Mouse (Mus musculus): ENCODE results near the gene Slc22a22. TPM values are rescaled to one million over a fixed set of nuclear protein-coding genes. Genes with fewer than 3 reads are reported as not detected.

The Slc22a22 gene
- total RNA-seq, 2 experiments from 2014 or later: not detected

DNA sequence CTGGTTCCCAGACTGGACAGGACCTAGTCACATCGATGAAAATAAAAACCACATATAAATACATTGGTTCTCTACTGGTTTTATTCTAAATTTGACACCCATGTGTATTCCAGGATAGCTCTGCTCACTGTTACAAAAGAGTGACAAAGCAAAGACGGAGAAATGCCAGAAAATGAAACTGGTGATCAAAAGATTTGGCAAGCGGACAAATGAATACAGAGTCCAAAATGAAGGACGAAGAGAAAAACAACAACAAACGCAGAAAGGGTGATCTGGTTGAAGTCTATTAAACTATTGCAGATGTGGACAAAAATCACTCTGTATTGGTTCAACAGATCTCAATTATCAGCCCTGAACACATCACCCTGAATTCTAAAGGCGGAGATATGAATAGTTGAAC lies 12.4 kb downstream of the Slc22a22 start:
- TF ChIP-seq CTCF (conservative IDR thresholded peaks at IDR 0.05): no peak
- Histone ChIP-seq H3K4me3 (no peak overlapping the region), H3K27ac (no peak overlapping the region)
- DNase-seq (ENCODE audit: low spot score in 2 of 2): no peak

DNA sequence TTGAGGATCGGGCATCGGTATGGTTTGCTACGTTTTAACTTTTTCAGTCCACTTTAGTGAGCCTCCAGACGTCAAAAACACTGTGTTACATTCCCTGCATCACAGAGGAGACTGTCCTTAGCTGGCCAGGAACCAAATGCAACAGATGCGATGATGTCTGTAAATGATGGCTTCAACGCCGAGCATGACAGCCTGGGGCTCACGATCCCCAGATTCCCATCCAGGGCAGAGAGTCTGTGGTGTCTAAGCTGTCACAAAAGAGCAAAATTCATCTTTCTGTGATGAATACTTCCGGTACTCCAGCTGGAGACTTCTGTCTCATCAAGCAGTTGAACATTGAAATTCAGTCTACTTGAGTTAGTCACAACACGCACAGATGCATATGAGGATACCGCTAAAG lies 13.4 kb downstream of the Slc22a22 start:
- no peak overlapping the region for H3K4me3 ChIP-seq
- DNase-seq (ENCODE audit: low spot score in 2 of 2): peak in 1 of 2 experiments; percentile 21

DNA sequence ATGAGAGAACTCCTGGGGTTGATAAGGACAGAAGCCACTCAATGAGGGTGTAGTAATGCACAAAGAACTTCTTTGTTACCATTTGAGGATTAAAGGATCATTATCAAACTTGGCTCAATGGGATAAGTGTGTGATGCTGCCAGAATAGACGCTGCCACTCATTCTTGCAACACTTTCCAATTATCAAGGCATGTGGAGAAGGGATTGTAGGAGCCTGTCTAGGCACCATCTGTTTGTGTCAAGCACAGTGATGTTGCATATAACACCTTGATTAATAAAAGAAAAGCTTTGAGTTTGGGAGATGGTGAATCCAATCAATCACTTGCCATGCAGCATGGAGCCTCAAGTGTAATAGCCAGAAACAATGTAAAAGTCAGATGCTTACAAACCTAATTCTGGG lies 16.1 kb downstream of the Slc22a22 start:
- Histone ChIP-seq H3K4me3 (no peak overlapping the region), H3K27ac (no peak overlapping the region)
- no peak for DNase-seq (ENCODE audit: low spot score in 2 of 2)
- TF ChIP-seq CTCF (conservative IDR thresholded peaks at IDR 0.05): no peak

More for the DNA sequence above, 13.4 kb downstream of the Slc22a22 start:
- no peak overlapping the region for H3K27ac ChIP-seq
- no peak for TF ChIP-seq CTCF (conservative IDR thresholded peaks at IDR 0.05)

DNA sequence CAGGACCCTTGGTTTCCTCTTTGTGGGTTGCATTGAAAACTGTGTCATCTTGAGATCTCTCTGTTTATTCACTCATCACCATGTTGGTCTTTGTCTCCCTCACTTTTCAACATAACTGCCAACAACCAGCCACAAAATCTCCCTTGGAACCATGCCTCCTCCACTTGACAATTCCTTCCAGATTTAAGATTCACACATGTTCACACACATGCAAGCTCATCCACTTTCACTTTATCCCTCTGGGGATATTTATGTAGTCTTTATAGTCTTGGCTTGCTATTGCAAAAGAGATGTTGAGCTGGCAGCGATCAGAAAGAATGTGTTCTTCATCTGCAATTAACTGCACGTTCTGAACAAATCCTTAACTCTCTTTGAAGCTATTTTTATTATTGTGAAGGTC lies 20.1 kb downstream of the Slc22a22 start:
- TF ChIP-seq CTCF (conservative IDR thresholded peaks at IDR 0.05): no peak
- H3K27ac ChIP-seq: no peak overlapping the region
- no peak for DNase-seq (ENCODE audit: low spot score in 2 of 2)

DNA sequence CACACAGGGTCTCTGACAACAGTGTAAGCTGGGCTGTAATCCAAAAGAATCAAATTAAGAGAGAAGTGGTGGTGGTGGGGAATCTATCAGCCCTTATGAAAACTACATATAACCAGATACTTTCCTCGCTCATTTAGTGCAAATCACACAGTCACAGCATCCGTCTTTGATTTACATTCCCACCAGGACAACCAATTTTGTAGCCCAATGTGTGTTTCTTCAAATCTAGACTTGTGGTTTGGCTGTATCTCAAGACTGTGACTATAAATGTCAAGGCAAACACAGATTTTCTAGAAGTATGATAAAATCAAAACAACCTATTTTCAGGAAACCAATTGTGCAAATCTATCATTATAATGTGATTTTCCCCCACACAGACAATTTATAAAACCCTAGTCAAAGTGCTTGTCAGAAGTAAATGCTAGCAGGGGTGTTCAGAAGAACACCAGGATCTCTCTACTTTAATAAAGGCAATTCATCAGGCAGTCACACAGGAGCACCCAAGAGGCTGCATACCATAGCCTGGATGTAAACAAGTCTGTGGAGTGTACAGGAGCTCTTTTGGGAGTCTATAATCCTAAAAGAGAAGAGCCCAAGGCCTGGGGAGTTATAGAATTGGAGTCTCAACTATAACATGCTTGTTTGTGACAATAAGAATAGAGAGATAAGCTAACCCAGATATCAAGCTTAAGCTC lies 42.6 kb downstream of the Slc22a22 start:
- no peak for DNase-seq (ENCODE audit: low spot score in 2 of 2)
- no peak overlapping the region for H3K27ac ChIP-seq
- TF ChIP-seq CTCF (conservative IDR thresholded peaks at IDR 0.05): no peak
- no peak overlapping the region for H3K4me3 ChIP-seq

More for the DNA sequence above, 20.1 kb downstream of the Slc22a22 start:
- no peak overlapping the region for H3K4me3 ChIP-seq

DNA sequence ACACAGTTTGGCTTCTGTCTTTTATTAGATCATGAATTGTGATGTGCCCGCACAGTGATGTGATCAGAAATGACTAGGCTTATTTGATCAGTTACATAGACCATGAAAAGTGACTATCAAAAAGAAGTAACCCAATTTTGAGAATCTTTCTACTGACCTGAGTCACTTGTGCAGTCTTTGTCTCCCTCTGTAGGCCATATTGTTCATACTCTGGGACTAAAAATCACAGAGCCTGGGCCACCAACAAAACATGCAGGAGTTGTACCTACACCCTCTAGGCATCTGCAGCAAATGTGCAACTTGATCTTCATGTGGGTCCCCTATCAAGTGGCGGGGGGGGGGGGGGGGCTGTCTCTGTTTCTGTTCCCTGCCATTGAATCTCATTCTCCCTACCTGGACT lies 68.9 kb downstream of the Slc22a22 start:
- Histone ChIP-seq H3K4me3 (no peak overlapping the region), H3K27ac (no peak overlapping the region)
- peak; percentile 5 to 35 for DNase-seq (ENCODE audit: low spot score in 2 of 2)
- TF ChIP-seq CTCF (conservative IDR thresholded peaks at IDR 0.05): peak; percentile 76

DNA sequence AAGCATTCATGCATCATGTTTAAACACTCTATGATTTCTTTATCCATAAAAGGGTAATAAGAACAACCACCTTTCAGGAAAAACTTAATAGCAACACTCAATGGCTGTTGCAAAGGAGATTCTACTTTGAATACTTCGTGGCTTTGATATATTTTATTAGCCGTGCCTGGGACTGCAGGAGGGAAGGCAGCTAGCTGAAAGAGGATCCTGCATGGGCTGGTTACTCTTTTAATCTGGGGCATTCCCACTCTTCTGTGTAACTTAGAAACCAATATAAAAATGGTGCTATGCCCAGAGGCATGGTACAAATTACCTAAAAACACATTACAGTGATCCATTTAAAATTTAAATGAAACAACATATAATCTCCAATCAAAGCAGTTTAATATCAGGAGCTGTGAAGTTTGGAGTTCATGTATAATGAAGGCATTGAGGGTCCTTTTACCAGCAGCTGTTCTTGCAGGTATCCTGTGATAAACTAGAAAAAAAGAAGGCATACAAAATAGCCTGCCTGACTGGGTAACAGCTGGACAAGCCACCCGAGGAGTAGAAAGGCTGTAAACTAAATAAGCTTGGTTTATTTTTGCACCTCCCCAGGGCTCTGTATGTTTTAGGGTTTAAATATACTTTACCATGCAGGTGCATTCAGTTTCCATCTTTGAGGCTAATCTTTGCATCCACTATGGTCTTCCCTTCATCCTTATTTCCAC lies 78.8 kb downstream of the Slc22a22 start:
- Histone ChIP-seq H3K27ac (no peak overlapping the region), H3K4me3 (no peak overlapping the region)
- no peak for TF ChIP-seq CTCF (conservative IDR thresholded peaks at IDR 0.05)
- no peak for DNase-seq (ENCODE audit: low spot score in 2 of 2)

DNA sequence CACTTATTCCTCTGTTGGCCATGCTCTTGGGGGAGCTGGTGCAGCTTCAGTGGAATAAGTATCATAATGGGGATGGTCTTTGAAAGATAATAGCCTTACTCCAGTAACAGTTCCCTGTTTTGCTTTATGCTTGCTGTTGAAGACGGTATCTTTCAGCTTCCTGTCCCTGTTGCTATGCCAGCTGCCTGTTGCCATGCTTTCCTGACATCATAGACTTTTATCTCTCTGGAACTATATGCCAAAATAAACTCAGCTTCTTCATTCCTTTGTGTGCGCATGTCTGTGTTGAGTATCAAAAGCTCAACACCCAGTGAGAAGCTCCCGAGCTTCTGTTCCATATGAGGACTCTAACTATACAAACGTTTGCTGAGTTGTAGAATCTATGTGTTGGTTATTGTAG lies 83.4 kb downstream of the Slc22a22 start:
- no peak for DNase-seq (ENCODE audit: low spot score in 2 of 2)
- H3K27ac ChIP-seq: no peak overlapping the region
- no peak for TF ChIP-seq CTCF (conservative IDR thresholded peaks at IDR 0.05)
- H3K4me3 ChIP-seq: no peak overlapping the region

DNA sequence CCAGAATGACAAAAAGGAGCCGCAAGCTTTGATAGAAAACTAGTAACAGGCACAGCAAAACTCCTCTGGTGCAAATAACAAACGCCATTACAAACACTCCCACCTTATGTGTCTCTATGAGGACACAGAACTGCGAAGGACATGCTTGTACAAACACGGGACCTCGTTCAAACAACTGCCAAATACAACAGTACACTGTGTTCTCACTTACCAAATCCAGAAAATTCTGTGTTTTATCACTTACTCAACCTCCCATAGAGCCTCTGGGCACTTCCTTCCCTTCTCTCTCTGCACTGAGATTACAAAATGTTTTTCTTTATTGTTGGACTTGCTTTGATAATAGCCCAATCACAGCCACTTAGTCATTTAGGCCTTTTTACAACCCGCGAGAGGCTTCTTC lies 97.0 kb downstream of the Slc22a22 start:
- no peak for DNase-seq (ENCODE audit: low spot score in 2 of 2)
- TF ChIP-seq CTCF (conservative IDR thresholded peaks at IDR 0.05): no peak
- no peak overlapping the region for H3K4me3 ChIP-seq
- H3K27ac ChIP-seq: no peak overlapping the region

DNA sequence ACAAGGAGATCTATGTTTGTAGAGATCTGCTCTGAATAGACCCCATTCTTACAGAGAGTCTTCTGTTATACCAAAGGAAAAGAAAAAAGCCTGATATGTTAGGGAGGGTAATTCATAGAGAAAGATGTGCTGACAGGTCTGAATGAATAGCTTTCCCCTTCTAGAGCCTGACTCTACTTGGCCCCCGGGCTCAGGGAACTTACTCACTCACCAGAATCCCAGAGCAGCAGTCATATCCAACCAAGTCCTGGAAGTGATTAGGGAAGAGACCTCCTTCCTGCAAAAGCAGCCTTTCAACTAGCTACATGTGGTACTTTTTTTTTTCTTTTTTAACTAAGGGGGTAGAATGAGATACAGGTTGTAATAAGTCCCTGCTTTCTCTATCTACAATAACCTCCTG lies 111.0 kb downstream of the Slc22a22 start:
- no peak for TF ChIP-seq CTCF (conservative IDR thresholded peaks at IDR 0.05)
- no peak overlapping the region for H3K4me3 ChIP-seq
- H3K27ac ChIP-seq: no peak overlapping the region

DNA sequence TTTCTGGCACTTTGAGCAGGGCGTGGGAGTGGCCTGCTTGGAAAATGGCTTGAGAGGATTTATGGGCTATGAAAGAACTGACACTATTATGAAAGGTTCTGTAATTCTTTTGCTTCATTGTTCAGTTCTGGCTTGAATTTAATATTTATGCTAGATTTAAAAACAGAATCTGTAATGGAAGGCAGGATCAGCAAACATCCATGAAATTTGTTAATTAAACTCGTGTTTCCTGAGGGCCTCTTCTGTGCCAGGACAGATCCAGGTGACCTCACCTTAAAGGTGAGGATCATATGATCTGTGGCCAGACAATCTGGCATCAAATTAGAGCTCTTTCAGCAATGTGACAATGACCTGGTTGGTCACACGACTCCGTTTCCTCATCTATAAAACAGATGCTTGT lies 122.1 kb downstream of the Slc22a22 start:
- Histone ChIP-seq H3K27ac (no peak overlapping the region), H3K4me3 (no peak overlapping the region)
- no peak for TF ChIP-seq CTCF (conservative IDR thresholded peaks at IDR 0.05)
- no peak for DNase-seq (ENCODE audit: low spot score in 2 of 2)

More for the DNA sequence above, 111.0 kb downstream of the Slc22a22 start:
- DNase-seq (ENCODE audit: low spot score in 2 of 2): no peak

DNA sequence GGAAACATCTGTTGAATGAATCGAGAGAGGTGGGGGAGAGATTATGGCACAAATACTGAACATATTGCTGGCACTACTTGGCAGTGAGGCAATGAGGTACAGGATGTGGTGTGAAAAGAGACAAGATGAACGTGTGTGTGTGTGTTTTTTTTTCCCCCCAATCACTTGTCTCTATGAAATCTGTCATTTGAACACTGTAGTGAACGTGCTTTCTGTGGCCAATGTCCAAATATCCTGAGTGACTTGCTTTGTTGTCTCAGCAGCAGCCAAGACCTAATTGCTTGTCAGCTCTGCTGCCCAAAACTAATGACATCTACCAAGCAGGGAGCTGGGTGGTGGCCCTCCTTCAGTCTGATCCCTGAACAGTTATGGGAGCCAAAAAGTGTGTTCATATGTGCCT lies 136.9 kb downstream of the Slc22a22 start:
- no peak overlapping the region for H3K27ac ChIP-seq
- H3K4me3 ChIP-seq: no peak overlapping the region
- DNase-seq (ENCODE audit: low spot score in 2 of 2): peak; percentile 9 to 34
- TF ChIP-seq CTCF (conservative IDR thresholded peaks at IDR 0.05): no peak

DNA sequence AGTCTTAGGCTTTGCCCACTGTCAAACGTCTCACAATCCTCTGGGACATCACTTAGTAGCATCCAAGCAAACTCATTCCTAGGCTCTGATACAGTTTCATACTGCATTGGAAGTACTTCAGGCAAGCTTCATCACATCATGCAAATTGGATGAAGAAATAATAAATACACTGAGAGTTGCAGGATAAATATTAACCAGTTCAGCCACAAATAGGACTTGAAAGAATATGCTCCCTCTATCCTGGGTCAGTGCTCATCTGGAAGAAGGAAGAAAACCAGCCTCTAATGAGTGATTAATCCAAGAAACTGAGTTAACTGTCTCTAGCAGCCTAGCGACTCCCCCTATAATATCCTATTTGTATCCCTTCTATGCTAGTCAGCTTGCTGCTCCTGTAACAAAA lies 146.1 kb downstream of the Slc22a22 start:
- no peak for DNase-seq (ENCODE audit: low spot score in 2 of 2)
- no peak for TF ChIP-seq CTCF (conservative IDR thresholded peaks at IDR 0.05)
- H3K4me3 ChIP-seq: no peak overlapping the region
- no peak overlapping the region for H3K27ac ChIP-seq

DNA sequence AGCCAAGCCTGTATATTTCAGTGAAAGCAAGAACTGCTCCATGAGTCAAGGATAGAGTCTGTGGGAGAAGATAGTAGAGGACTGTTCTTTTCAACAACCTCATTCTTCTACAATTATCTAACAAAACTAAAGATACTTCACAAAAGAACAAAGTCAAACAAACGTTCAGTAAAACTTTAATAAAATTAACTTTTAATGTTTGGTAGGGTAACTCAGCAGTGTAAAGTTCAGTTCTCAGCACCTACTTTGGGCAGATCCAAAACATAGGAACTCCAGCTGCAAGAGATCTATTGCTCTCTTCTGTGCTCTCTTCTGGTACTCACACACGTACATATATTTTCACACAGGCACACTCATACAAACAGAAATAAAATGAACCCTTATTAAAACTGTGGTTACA lies 159.4 kb downstream of the Slc22a22 start:
- DNase-seq (ENCODE audit: low spot score in 2 of 2): no peak
- no peak overlapping the region for H3K4me3 ChIP-seq
- TF ChIP-seq CTCF (conservative IDR thresholded peaks at IDR 0.05): no peak
- no peak overlapping the region for H3K27ac ChIP-seq
